Mouse (Mus musculus): ENCODE data around the gene Avl9.

Avl9 gene

GRCm38 (mm10) chr6:56796232-56796631 is 81.5 kb downstream of the Avl9 start:
- no peak for DNase-seq

GRCm38 (mm10) chr6:56796668-56797141 is 82.0 kb downstream of the Avl9 start:
- peak; percentile 27 for DNase-seq

GRCm38 (mm10) chr6:56797311-56798151 is 82.8 kb downstream of the Avl9 start, which contains the start of gene Kbtbd2:
Gene Kbtbd2, minus strand, starts transcription at chr6:56797813.
- peak; percentile 94 for DNase-seq

- no peak for DNase-seq
Observed at GRCm38 (mm10) chr6:56798152-56798465, 83.4 kb downstream of the Avl9 start.

- DNase-seq, result no peak
Observed at GRCm38 (mm10) chr6:56805026-56805425, 90.3 kb downstream of the Avl9 start.

GRCm38 (mm10) chr6:56806195-56806594 is 91.5 kb downstream of the Avl9 start:
- DNase-seq, result no peak

- DNase-seq, result peak; percentile 43
Observed at GRCm38 (mm10) chr6:56808656-56809055, 94.0 kb downstream of the Avl9 start.

Data from cerebellum, adult 8-10 months (tissue).